Mouse (Mus musculus): Measurements from ENCODE around the gene Ppp1cb. TPM values are rescaled to one million over a fixed set of nuclear protein-coding genes. Genes with fewer than 3 reads are reported as not detected.

Gene Ppp1cb
- total RNA-seq, 2 experiments from 2014 or later = 287 to 317 TPM

Other genes with a start within 250 kb of the Ppp1cb start
- gene Plb1, start 226.1 kb upstream of the Ppp1cb start, total RNA-seq (2021) = under 1 TPM; 0.15 TPM
- gene Yes1, start 152.3 kb downstream of the Ppp1cb start, total RNA-seq (2021) = 10 to 100 TPM; 43.1 to 44.3 TPM